Comparison of ENCODE assay signal across 9 mouse cellular contexts in genomic region chr4:148008412-148008811, GRCm38 (mm10). TPM values are rescaled to one million over a fixed set of nuclear protein-coding genes. Genes with fewer than 3 reads are reported as not detected.
DNase-seq lines count a peak whose midpoint lies in the region; ATAC-seq lines count a peak whose summit lies in the region.
"Had no signal": no experiment of that assay in that cellular context is flagged by ENCODE, and none has a peak within 500 bp of the region (broad histone marks: within the 10 kb centered on the region; RNA-seq: fewer than 3 reads in every experiment).

No protein-coding gene starts in this region.

- ATAC-seq in frontal cortex, adult (ENCODE audit: low TSS enrichment) = peak; percentile 74

- peaks cover 2% of the 10 kb centered on the region for H3K36me3 ChIP-seq in splenic B cell, adult 2 months (ENCODE audit: control insufficient read depth, insufficient read depth, low read length, poor library complexity, severe bottlenecking)

- H3K27me3 ChIP-seq in splenic B cell, adult 2 months (ENCODE audit: control insufficient read depth, insufficient read depth, low read length, poor library complexity, severe bottlenecking) = no peaks in the 10 kb centered on the region
- H3K27me3 ChIP-seq: megakaryocyte, embryonic 14.5 days had no signal

- DNase-seq in cerebellum, adult 9-10 months = peak; percentile 26
- DNase-seq in cerebellum, adult 9-11 months = no peak
- DNase-seq in thymus, postnatal 14 days = peak; percentile 12
- no peak for DNase-seq in thymus, postnatal 36 days
- DNase-seq in layer of hippocampus, adult 18-20 months (ENCODE audit: low spot score in 2 of 2) = peak; percentile 62 to 77
- DNase-seq in lung, postnatal 10 days = peak; percentile 54
- DNase-seq in splenic B cell, adult 2 months (ENCODE audit: low read depth, low spot score) = peak; percentile 10

RNA-seq across cellular contexts. Expression of gene Nppa, which starts 7.9 kb away (rescaled TPM):
- not detected for total RNA-seq in layer of hippocampus, adult 18-20 months (2021)

RNA-seq across cellular contexts. Expression of gene Nppb, which starts 22.8 kb away (rescaled TPM):
- total RNA-seq in layer of hippocampus, adult 18-20 months (2021) = not detected

RNA-seq across cellular contexts. Expression of gene Clcn6, which starts 30.2 kb away (rescaled TPM):
- 10 to 100 TPM; 79.0 to 82.0 TPM for total RNA-seq in layer of hippocampus, adult 18-20 months (2021)

RNA-seq across cellular contexts. Expression of gene Mthfr, which starts 30.5 kb away (rescaled TPM):
- 10 to 100 TPM; 28.0 to 30.8 TPM for total RNA-seq in layer of hippocampus, adult 18-20 months (2021)

Comparison
In these comparisons a context has a peak if more than half of its experiments do, and no peak if none do; other contexts are left out.
1. DNase-seq: peak in cerebellum, adult 9-10 months (single experiment), thymus, postnatal 14 days (single experiment), layer of hippocampus, adult 18-20 months (2 of 2), lung, postnatal 10 days (single experiment) and splenic B cell, adult 2 months (single experiment); none in cerebellum, adult 9-11 months (single experiment) and thymus, postnatal 36 days (0 of 2).